Mouse (Mus musculus) heart, postnatal 4 days (tissue): Measurements from ENCODE around the gene Lmln. TPM values are rescaled to one million over a fixed set of nuclear protein-coding genes. Genes with fewer than 3 reads are reported as not detected.
"Not testable (repeated sequence)": the region's sequence is repeated elsewhere in the genome, so short reads cannot be mapped to it uniquely, and the experiment has no call there.

Source experiments
- DNase-seq: peaks from one replicate; pipeline ENCODE4 v3.0.0; 2021
- total RNA-seq, 2 experiments: library from RNA; stranded (reverse); gene quantifications; 2 replicates each; pipeline ENCODE4 v1.2.3; 2021

Gene Lmln
- total RNA-seq = 1 to 10 TPM; 4.1 to 4.8 TPM

- DNase-seq = peak; percentile 92
These were observed at the start of gene Lmln for GRCm38 (mm10) chr16:33062024-33062681. TSS of gene Lmln (plus strand) at chr16:33062521.

GRCm38 (mm10) chr16:33013801-33014200 is 48.5 kb upstream of the Lmln start:
- no peak for DNase-seq

- DNase-seq = no peak
These were observed 47.4 kb upstream of the Lmln start for GRCm38 (mm10) chr16:33014921-33015320.

GRCm38 (mm10) chr16:33015396-33015907 is 46.9 kb upstream of the Lmln start:
- DNase-seq = no peak

GRCm38 (mm10) chr16:33015986-33016385 is 46.3 kb upstream of the Lmln start:
- DNase-seq = no peak

GRCm38 (mm10) chr16:33017677-33018349 is 44.5 kb upstream of the Lmln start:
- DNase-seq = no peak

- DNase-seq = no peak
These were observed 43.1 kb upstream of the Lmln start for GRCm38 (mm10) chr16:33019117-33019770.

- DNase-seq = no peak
These were observed 40.9 kb upstream of the Lmln start for GRCm38 (mm10) chr16:33021381-33021780.

GRCm38 (mm10) chr16:33023750-33024149 is 38.6 kb upstream of the Lmln start:
- DNase-seq = peak; percentile 94

- no peak for DNase-seq
These were observed 37.7 kb upstream of the Lmln start for GRCm38 (mm10) chr16:33024456-33025104.

- no peak for DNase-seq
These were observed 36.0 kb upstream of the Lmln start for GRCm38 (mm10) chr16:33026357-33026756.

GRCm38 (mm10) chr16:33036006-33036405 is 26.3 kb upstream of the Lmln start:
- no peak for DNase-seq

- no peak for DNase-seq
These were observed 19.6 kb upstream of the Lmln start for GRCm38 (mm10) chr16:33042682-33043081.

- no peak for DNase-seq
These were observed 19.1 kb upstream of the Lmln start for GRCm38 (mm10) chr16:33043268-33043667.

- no peak for DNase-seq
These were observed 14.3 kb upstream of the Lmln start for GRCm38 (mm10) chr16:33048004-33048403.

- DNase-seq = no peak
These were observed 13.6 kb upstream of the Lmln start for GRCm38 (mm10) chr16:33048686-33049085.

- no peak for DNase-seq
These were observed 12.5 kb upstream of the Lmln start for GRCm38 (mm10) chr16:33049809-33050208.

- DNase-seq = no peak
These were observed 9.2 kb upstream of the Lmln start for GRCm38 (mm10) chr16:33053141-33053540.

- not testable (repeated sequence) for DNase-seq
These were observed 7.4 kb upstream of the Lmln start for GRCm38 (mm10) chr16:33054927-33055326.

- DNase-seq = no peak
These were observed 6.7 kb upstream of the Lmln start for GRCm38 (mm10) chr16:33055655-33056054.

GRCm38 (mm10) chr16:33056095-33056785 is 6.1 kb upstream of the Lmln start, which contains the start of the genes Iqcg and Rpl35a:
TSS of gene Iqcg (minus strand) at chr16:33056218.
TSS of gene Rpl35a (plus strand) at chr16:33056453.
- DNase-seq = peak; percentile 91

GRCm38 (mm10) chr16:33056786-33057185 is 5.5 kb upstream of the Lmln start:
- no peak for DNase-seq
